Mouse (Mus musculus): ENCODE measurements around the gene Rhobtb1.

Rhobtb1 gene

DNA sequence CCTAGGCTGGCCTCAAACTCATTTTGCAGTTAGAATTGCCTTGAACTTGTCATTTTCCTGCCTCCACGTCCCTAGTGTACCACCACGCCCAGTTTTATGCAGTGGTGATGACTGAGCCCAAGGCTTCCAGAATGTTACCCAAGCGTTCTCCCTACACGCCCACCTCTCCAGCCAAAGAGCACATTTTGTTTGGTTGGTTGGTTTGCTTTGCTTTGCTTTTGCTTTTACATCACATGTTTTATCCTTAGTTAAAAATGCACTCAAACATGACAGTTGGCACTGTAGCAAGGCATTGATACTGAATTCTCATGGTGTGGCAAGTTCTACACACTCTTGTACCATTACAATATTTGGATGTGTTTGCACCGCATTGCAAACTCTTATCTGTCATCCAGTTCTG, 12.0 kb downstream of the Rhobtb1 start:
- DNase-seq (ENCODE audit: low spot score), result no peak

GRCm38 (mm10) chr10:69165125-69165524, 13.9 kb downstream of the Rhobtb1 start:
- no peak for DNase-seq (ENCODE audit: low spot score)

GRCm38 (mm10) chr10:69165847-69166246, 14.6 kb downstream of the Rhobtb1 start:
- no peak for DNase-seq (ENCODE audit: low spot score)

GRCm38 (mm10) chr10:69166514-69166913, 15.3 kb downstream of the Rhobtb1 start:
- DNase-seq (ENCODE audit: low spot score), result no peak

DNA sequence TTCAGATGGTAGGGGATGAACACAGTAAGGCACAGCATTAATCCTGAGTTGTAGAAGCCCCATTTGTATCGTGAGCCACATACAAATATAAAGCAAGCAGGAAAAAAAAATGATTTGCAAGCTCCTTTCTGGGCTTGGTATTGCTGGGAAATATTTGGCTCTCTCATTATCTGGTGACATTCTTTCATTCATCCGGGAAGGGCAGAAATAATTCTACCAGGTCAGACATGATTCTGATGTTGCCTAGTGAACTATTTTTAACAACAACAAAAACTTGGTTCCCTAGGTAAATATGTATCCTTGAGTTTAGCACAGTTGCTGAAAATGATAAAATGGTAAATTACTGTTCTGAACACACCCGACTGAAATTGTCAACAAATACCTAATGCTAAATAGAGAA, 21.2 kb downstream of the Rhobtb1 start:
- DNase-seq (ENCODE audit: low spot score), result no peak

DNA sequence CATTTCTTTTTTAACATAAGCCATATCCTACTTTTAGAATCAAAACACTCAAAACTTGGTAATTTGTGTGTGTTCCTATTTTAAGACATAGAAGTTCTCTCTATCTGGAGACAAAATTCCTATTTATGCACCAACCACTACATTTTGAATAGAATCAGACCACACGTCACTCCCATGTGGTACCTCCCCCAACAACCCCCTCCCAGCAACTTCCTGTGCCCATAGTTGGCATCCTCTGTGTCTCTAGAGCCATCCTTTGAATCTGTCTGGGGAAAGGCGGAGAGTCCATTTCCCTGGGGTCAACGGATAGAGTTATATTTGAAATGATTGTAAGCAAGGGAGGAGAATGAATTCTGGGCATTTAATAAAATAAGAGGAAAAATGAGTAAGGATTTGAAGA, 24.9 kb downstream of the Rhobtb1 start:
- DNase-seq (ENCODE audit: low spot score), result no peak

GRCm38 (mm10) chr10:69179341-69179740, 28.1 kb downstream of the Rhobtb1 start:
- DNase-seq (ENCODE audit: low spot score), result no peak

DNA sequence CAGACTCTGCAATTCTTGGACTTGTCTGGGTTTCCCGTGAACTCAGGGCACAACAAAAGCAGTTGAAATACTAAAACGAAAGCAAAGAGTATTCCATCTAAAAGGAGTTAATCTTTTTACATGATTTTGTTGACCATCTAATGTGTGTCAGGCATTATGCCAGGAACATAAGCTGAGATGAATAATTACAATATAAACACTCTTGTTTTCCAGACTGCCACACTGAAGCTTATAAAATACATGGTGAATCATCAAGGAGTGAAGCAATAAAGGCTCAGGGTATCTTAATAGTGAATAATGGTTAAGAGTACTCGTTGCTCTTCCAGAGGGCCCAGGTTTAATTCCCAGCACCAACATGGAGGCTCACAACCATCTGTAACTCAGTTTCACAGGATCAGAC, 29.8 kb downstream of the Rhobtb1 start:
- DNase-seq (ENCODE audit: low spot score), result no peak

DNA sequence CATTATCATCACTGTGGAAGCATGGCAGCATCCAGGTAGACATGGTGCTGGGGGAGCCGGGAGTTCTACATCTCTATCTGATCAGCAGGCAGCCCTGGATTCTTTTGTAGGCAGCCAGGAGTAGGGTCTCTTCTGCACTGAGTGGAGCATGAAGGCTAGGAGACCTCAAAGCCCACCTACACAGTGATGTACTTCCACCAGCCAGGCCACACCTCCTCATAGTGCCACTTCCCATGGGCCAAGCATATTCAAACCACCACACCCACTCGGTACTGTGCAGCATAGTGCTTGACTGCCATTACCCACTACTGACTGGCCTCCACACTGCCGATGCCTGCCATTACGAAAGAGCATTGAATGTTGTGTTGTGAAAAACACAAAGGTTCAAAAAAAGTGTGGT, 33.7 kb downstream of the Rhobtb1 start:
- no peak for DNase-seq (ENCODE audit: low spot score)

- no peak for DNase-seq (ENCODE audit: low spot score)
Observed at GRCm38 (mm10) chr10:69185431-69185830, 34.2 kb downstream of the Rhobtb1 start.

- peak; percentile 39 for DNase-seq (ENCODE audit: low spot score)
Observed at GRCm38 (mm10) chr10:69185894-69186893, 35.0 kb downstream of the Rhobtb1 start.

DNA sequence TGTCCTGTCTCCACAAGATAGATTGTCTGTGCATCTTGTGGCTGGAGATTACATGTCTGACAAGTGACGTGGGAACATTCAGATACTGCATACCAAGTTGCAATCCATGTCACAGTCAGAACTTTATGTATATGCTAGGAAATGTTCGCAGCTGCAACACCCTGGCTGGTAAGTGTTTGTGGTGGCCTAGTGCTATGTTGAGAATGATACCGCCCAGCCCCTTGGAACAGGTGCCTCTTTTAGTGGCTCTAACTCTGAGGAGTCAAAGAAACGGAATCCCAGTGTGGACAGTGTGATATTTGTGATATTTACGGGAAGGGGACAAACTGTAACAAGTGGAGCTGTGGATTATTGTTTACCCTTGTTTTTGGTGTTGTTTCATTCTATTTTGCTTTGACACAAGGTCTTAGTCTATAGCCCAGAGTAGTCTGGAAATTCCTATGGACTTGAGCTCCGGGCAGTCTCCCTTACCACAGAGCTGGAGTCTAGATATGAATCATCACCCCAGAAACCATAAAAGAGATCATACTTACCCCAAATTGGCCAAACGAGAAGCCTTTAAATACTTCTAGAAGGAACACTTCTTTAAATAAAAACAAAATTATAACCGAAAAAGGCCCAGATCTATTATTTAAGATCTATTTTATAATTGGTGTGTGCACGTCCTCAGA, 36.7 kb downstream of the Rhobtb1 start:
- no peak for DNase-seq (ENCODE audit: low spot score)

- DNase-seq (ENCODE audit: low spot score), result no peak
Observed at GRCm38 (mm10) chr10:69190434-69191160, 39.4 kb downstream of the Rhobtb1 start.

DNA sequence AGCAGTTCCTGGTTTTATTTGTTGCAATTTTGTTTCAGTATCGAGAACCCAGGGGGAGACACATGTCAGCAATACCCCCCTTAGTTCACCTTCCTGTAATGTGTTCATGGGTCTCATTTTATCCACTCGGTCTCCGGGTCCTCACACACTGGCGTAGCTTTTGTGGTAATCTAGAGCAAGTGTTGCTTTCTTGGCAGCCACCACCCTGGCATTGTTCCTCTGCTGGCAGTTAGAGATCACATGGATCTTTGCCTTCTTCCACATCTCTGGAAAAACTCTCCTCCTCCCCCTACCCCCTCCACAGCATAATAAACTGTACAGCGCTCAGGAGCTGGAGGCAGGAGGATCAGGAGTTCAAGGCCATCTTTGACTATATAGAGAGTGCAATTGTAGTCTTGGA, 41.0 kb downstream of the Rhobtb1 start:
- DNase-seq (ENCODE audit: low spot score), result no peak

DNA sequence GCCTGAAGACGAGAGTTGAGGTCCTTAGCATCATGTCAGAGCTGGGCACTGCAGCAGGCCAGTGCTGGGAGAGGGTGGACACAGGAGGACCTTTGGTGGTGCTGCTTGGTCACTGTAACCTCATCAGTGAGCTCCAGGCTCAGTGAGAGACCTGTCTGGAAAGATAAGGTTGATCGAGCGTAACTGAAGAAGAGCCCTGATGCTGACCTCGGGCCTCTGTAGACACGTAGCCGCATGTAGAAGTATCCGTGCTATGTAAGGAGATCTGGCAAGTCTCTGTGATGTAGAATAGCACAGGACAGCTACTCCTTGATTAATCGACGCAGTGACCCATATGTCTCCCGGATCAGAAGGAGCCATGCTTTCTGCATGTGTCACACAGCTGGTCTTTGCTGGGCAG, 42.5 kb downstream of the Rhobtb1 start:
- DNase-seq (ENCODE audit: low spot score), result no peak

DNA sequence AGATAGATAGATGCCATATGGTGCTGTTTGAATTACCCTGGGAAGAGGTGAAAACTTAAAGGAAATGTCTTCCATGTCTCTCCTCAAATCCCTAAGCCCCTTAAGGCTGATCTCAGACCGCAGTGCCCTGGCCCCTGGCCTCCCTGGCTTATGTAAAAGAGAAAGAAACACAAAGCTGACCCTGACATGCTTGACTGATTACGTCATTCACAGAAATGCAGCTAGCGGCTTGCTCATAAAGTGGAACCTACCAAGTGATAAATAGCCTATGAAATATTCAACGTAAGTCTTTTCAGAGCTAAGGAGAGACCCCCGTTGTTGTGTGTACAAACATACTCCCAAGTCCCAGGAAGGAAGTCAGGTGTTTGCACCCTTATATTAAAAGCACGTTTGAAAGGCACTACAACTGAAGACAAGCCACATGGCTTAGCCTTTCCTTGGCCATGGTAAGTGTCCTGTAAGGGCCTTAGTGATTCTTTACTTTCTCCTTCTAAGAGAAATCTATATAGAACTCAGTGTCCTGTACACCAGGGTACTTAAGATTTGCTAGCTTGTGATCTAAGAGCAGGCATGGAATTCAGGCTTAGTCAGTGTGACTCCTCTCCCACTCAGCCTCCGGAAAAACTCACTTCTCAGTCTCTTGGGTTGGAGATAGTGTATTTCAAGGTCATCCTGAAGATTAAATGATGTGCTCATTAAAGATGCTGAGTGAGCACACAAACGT, 53.6 kb downstream of the Rhobtb1 start:
- DNase-seq (ENCODE audit: low spot score), result no peak

GRCm38 (mm10) chr10:69206081-69206480, 54.8 kb downstream of the Rhobtb1 start:
- no peak for DNase-seq (ENCODE audit: low spot score)

GRCm38 (mm10) chr10:69207481-69207880, 56.2 kb downstream of the Rhobtb1 start:
- no peak for DNase-seq (ENCODE audit: low spot score)

GRCm38 (mm10) chr10:69207981-69208630, 56.9 kb downstream of the Rhobtb1 start:
- DNase-seq (ENCODE audit: low spot score), result no peak

GRCm38 (mm10) chr10:69208705-69209104, 57.5 kb downstream of the Rhobtb1 start:
- no peak for DNase-seq (ENCODE audit: low spot score)

DNA sequence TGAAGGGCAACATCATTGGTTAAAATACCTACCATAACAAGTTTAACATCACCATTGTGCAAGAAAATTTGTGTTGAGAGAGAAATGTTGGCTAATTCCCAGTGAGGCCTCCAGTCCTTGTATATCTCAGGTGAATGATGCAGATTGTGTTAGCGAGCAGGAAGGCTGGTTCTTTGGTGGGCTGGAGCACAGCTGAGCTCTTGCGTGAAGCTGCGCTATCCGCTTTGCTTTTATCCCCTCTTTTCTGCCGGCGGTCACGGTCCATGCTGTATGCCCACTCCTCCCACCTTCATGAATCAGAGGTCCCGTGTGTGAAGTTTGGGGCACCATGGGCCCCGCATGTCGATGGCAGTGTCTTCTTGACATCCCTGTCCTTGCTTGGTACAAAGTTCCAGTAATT, 58.8 kb downstream of the Rhobtb1 start:
- DNase-seq (ENCODE audit: low spot score), result no peak
